Mouse (Mus musculus): Measurements from ENCODE around the gene Selenof. TPM values are rescaled to one million over a fixed set of nuclear protein-coding genes. Genes with fewer than 3 reads are reported as not detected.

Gene Selenof
- total and polyA plus RNA-seq, 3 experiments: 265 to 1,760 (median 316) TPM

DNA sequence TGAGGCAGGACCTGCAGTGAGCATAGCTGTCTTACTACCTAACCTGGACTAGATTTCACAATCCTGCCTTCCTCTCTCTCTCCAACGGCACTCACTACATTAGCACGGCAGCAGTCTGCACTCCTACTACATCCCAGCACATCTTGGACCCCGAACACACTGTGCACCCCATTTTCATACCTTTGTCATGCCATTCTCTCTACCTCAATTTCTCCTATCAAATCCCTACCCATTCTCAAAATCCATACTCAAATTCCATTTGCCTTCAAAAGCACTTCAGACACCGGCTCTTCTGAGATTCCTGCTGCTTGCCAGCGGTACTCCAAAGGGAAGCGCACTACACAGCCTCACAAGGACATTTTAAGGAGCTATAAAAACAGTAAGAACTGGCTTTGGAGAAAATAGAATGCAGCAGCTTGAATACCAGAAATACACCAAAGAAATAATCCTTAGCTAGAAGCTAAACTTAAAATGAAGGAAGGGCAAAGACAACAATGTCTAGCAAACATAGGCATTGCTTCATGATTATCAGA lies 28.1 kb upstream of the Selenof start:
- Histone ChIP-seq H3K4me1 (ENCODE audit: control insufficient read depth in 1 of 2, insufficient read depth in 2 of 2, low read length in 2 of 2) (peaks cover 11 to 13% of the 10 kb centered on the region in 2 experiments), H3K27me3 (ENCODE audit: control insufficient read depth in 1 of 2, insufficient read depth in 2 of 2, low read length in 2 of 2) (no peaks in the 10 kb centered on the region), H3K79me2 (ENCODE audit: control insufficient read depth, insufficient read depth, low read length, poor library complexity) (peaks cover 19% of the 10 kb centered on the region), H3K9ac (ENCODE audit: control insufficient read depth, low read depth, low read length, poor library complexity, severe bottlenecking) (no peak overlapping the region), H3K4me3 (ENCODE audit: control insufficient read depth in 1 of 2, insufficient read depth in 1 of 2, low read depth in 2 of 2, low read length in 2 of 2) (no peak overlapping the region), H3K27ac (ENCODE audit: control insufficient read depth, low read depth, low read length) (no peak overlapping the region), H3K36me3 (ENCODE audit: control insufficient read depth in 1 of 2, insufficient read depth in 2 of 2, low read length in 2 of 2) (peaks cover 0 to 10% of the 10 kb centered on the region in 2 experiments; a peak in 2 of 4 replicates), H3K9me3 (replicated peaks; ENCODE audit: insufficient read depth, low read length) (no peaks in the 10 kb centered on the region)
- TF ChIP-seq E2F4 (IDR thresholded peaks at IDR 0.05; ENCODE audit: borderline replicate concordance, low read depth, low read length) (no peak), RAD21 (IDR thresholded peaks at IDR 0.05; ENCODE audit: low read depth, low read length) (no peak), SMC3 (IDR thresholded peaks at IDR 0.05; ENCODE audit: low read depth, low read length) (no peak), EP300 (IDR thresholded peaks at IDR 0.05; ENCODE audit: low read depth in 1 of 2, low read length in 2 of 2) (no peak)
- no peak for DNase-seq (ENCODE audit: low read depth, low spot score)

- Histone ChIP-seq H3K9ac (ENCODE audit: control insufficient read depth, low read depth, low read length, poor library complexity, severe bottlenecking) (no peak overlapping the region), H3K4me1 (ENCODE audit: control insufficient read depth in 1 of 2, insufficient read depth in 2 of 2, low read length in 2 of 2) (peaks cover 11 to 13% of the 10 kb centered on the region in 2 experiments), H3K27me3 (ENCODE audit: control insufficient read depth in 1 of 2, insufficient read depth in 2 of 2, low read length in 2 of 2) (no peaks in the 10 kb centered on the region), H3K9me3 (replicated peaks; ENCODE audit: insufficient read depth, low read length) (no peaks in the 10 kb centered on the region), H3K4me3 (ENCODE audit: control insufficient read depth in 1 of 2, insufficient read depth in 1 of 2, low read depth in 2 of 2, low read length in 2 of 2) (no peak overlapping the region), H3K79me2 (ENCODE audit: control insufficient read depth, insufficient read depth, low read length, poor library complexity) (peaks cover 19% of the 10 kb centered on the region), H3K36me3 (ENCODE audit: control insufficient read depth in 1 of 2, insufficient read depth in 2 of 2, low read length in 2 of 2) (peaks cover 0 to 10% of the 10 kb centered on the region in 2 experiments; a peak in 2 of 4 replicates), H3K27ac (ENCODE audit: control insufficient read depth, low read depth, low read length) (no peak overlapping the region)
- no peak for DNase-seq (ENCODE audit: low read depth, low spot score)
- no peak for TF ChIP-seq POLR2AphosphoS2 (IDR thresholded peaks at IDR 0.05; ENCODE audit: low read length)
- TF ChIP-seq POLR2A (IDR thresholded peaks at IDR 0.05; ENCODE audit: control insufficient read depth in 1 of 2, insufficient read depth in 1 of 2, low read depth in 1 of 2, low read length in 2 of 2, poor library complexity in 1 of 2): no peak
- TF ChIP-seq KAT2A (conservative IDR thresholded peaks at IDR 0.05; ENCODE audit: low read depth, low read length): no peak
- no peak for TF ChIP-seq ZMIZ1 (IDR thresholded peaks at IDR 0.05; ENCODE audit: low read depth, low read length)
- no peak for TF ChIP-seq BHLHE40 (IDR thresholded peaks at IDR 0.05; ENCODE audit: borderline replicate concordance, low read depth, low read length)
- TF ChIP-seq MEF2A (IDR thresholded peaks at IDR 0.05; ENCODE audit: extremely low read depth, insufficient replicate concordance, low read depth, low read length, poor library complexity, severe bottlenecking): no peak
Observed at GRCm38 (mm10) chr3:144545152-144545551, 25.0 kb upstream of the Selenof start.

DNA sequence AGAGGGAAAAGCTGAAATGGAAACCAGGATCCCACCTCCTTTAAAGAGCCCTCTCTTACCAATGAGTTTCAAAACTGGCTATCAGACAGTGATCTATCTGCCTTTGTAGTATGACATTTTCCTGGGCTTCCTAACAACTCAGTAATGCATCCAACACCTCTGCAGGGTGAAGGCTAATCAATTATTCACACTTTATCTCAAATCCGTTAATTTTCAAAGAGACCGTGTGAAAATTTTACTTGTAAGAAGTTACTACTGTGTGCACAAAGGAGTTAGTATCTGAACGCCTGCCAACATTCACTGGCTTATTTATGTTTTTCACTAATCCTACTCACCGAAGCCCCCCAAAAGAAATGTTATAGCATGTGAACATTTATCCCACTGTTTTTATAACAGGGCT lies 24.3 kb upstream of the Selenof start:
- peaks cover 11 to 13% of the 10 kb centered on the region in 2 experiments for H3K4me1 ChIP-seq (ENCODE audit: control insufficient read depth in 1 of 2, insufficient read depth in 2 of 2, low read length in 2 of 2)
- H3K27me3 ChIP-seq (ENCODE audit: control insufficient read depth in 1 of 2, insufficient read depth in 2 of 2, low read length in 2 of 2): no peaks in the 10 kb centered on the region

More for the DNA sequence above, 24.3 kb upstream of the Selenof start:
- peaks cover 16% of the 10 kb centered on the region for H3K79me2 ChIP-seq (ENCODE audit: control insufficient read depth, insufficient read depth, low read length, poor library complexity)
- TF ChIP-seq CTCF (IDR thresholded peaks at IDR 0.05 in 2 of 3, conservative IDR thresholded peaks at IDR 0.05 in 1 of 3; ENCODE audit: control insufficient read depth in 1 of 3, insufficient read depth in 1 of 3, low read depth in 2 of 3, low read length in 3 of 3, poor library complexity in 1 of 3, severe bottlenecking in 1 of 3) (no peak), RCOR1 (IDR thresholded peaks at IDR 0.05; ENCODE audit: low read depth, low read length) (no peak), JUND (IDR thresholded peaks at IDR 0.05; ENCODE audit: low read depth, low read length) (no peak), UBTF (IDR thresholded peaks at IDR 0.05; ENCODE audit: borderline replicate concordance, insufficient read depth, low read depth, low read length) (no peak), CHD2 (IDR thresholded peaks at IDR 0.05; ENCODE audit: low read length) (no peak), RAD21 (IDR thresholded peaks at IDR 0.05; ENCODE audit: low read depth, low read length) (no peak), GATA1 (IDR thresholded peaks at IDR 0.05; ENCODE audit: low read depth, low read length) (no peak), NELFE (IDR thresholded peaks at IDR 0.05; ENCODE audit: low read depth, low read length) (no peak), ZKSCAN1 (IDR thresholded peaks at IDR 0.05; ENCODE audit: low read depth, low read length) (no peak), ZC3H11A (IDR thresholded peaks at IDR 0.05; ENCODE audit: low read depth, low read length) (no peak), TBP (IDR thresholded peaks at IDR 0.05; ENCODE audit: low read depth, low read length) (no peak), CHD1 (IDR thresholded peaks at IDR 0.05; ENCODE audit: low read depth, low read length) (no peak), TAL1 (IDR thresholded peaks at IDR 0.05; ENCODE audit: low read length) (no peak), POLR2AphosphoS2 (IDR thresholded peaks at IDR 0.05; ENCODE audit: low read length) (no peak), SMC3 (IDR thresholded peaks at IDR 0.05; ENCODE audit: low read depth, low read length) (no peak), MAFK (IDR thresholded peaks at IDR 0.05; ENCODE audit: borderline replicate concordance, low read depth, low read length) (no peak)
- DNase-seq (ENCODE audit: low read depth, low spot score): no peak
- no peaks in the 10 kb centered on the region for H3K9me3 ChIP-seq (replicated peaks; ENCODE audit: insufficient read depth, low read length)
- no peak overlapping the region for H3K4me3 ChIP-seq (ENCODE audit: control insufficient read depth in 1 of 2, insufficient read depth in 1 of 2, low read depth in 2 of 2, low read length in 2 of 2)
- H3K9ac ChIP-seq (ENCODE audit: control insufficient read depth, low read depth, low read length, poor library complexity, severe bottlenecking): no peak overlapping the region
- peaks cover 0 to 10% of the 10 kb centered on the region in 2 experiments; a peak in 2 of 4 replicates for H3K36me3 ChIP-seq (ENCODE audit: control insufficient read depth in 1 of 2, insufficient read depth in 2 of 2, low read length in 2 of 2)
- H3K27ac ChIP-seq (ENCODE audit: control insufficient read depth, low read depth, low read length): no peak overlapping the region

All from MEL (cell line).